Mouse (Mus musculus): ENCODE measurements around the gene Mthfsl. TPM values are rescaled to one million over a fixed set of nuclear protein-coding genes. Genes with fewer than 3 reads are reported as not detected.
"Not testable (repeated sequence)": the region's sequence is repeated elsewhere in the genome, so short reads cannot be mapped to it uniquely, and the experiment has no call there.

The Mthfsl gene
- polyA plus RNA-seq, 1 experiment from 2014 or later = 57.9 TPM

DNA sequence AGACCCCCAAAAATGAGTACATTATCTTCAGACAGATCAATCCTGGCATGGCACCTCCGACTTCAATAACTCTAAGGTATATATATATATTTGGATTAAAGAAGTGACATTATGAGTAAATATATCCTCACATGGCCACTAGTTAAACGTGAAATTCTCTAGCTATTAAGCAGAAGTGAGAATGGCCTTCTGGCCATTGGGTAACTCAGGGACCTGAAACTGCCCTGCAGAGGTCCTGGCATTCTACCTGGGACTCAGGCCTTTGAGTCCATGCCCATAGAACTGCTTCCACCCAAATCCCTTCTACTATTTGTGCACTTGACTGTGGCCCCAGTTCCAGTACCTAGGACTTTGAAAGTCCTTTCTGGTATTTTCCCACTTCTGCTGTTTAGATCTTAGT is 28.8 kb downstream of the Mthfsl start:
- not testable (repeated sequence) for DNase-seq (ENCODE audit: low spot score)

DNA sequence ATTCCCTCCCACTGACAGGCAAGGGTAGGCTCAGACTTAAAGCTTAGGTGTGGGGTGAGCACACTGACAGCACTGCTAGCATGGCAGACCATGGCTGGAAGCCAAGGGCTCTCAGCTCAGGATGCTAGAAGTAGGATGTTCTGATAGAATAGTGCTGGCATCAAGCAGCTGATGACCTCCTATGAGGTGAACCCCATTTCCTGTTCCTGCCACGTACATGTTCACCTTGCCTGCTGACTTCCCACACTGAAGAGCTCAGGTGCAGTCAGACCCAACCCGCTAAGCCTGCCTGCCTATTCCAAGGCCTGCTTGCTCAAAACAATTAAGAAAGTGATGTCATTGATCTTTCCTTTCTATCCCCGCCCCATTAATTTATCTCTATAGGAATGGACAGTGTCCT is 30.6 kb downstream of the Mthfsl start:
- DNase-seq (ENCODE audit: low spot score) = not testable (repeated sequence)

DNA sequence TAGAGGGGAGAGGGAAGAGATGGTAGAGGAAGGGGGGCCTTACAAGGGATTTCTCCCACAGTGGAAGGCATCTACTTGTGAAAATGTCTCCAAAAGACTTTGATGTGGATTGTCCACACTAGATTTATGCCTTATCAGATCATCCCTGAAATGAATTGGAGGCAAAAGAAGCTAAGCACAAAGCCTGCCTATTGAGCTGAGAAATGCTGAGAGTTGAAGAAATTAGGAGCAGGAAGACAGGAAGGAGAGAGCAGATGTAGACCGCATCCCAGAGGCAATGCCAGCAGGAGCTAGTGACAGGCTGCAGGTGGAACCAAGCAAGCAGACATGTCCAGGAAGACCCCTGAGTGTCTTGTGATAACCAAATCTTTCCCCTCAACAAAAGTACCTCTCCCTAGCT is 33.4 kb downstream of the Mthfsl start:
- DNase-seq (ENCODE audit: low spot score) = not testable (repeated sequence)

DNA sequence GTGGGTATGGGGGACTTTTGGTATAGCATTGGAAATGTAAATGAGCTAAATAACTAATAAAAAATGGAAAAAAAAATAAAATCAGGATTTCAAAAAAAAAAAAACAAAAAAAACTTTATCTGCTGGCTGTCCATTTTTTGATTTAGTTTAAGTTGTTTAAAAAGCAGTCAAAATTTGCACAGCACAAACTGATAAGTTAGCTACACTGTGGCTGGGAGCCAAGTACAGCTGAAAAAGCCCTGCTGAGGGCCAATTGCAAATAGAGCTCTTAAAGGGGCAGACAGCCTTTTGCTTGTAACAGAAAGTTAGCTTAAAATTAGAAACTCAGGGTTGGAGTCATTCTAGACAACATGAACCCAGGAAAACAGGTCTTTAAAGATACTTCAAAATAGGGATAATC is 61.8 kb downstream of the Mthfsl start:
- not testable (repeated sequence) for DNase-seq (ENCODE audit: low spot score)

DNA sequence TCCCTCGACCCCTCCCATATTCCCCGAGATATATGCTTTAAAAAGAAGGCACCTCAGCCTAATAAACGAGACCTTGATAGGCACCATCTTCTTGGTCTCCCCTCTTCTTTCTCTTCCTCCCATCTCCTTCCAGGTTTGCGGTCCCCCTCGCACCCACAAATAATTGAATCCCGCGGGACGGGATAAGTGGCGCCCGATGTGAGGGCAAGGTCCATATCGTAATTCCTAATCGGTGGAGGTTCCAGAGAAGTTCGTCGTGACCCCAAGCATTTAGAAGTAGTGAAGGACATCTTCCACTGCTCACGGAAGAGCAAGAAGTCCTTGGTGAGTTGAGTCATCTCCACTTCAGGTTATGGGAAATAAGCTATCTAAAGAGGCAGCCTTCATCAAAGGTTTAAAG is 69.4 kb downstream of the Mthfsl start:
- DNase-seq (ENCODE audit: low spot score) = not testable (repeated sequence)

Other genes starting within 250 kb of the Mthfsl start
- 114 and 132 TPM in 2 replicates for gene Syncrip, start 237.7 kb downstream of the Mthfsl start, polyA plus RNA-seq (2015; fragmentation: Nextera tagmentation; extraction: Ambion mirVana)
- gene Zfp949, start 172.3 kb downstream of the Mthfsl start, polyA plus RNA-seq (2015; fragmentation: Nextera tagmentation; extraction: Ambion mirVana) = 8.4 and 10.4 TPM in 2 replicates
- gene Trim43a, start 139.4 kb downstream of the Mthfsl start, polyA plus RNA-seq (2015; fragmentation: Nextera tagmentation; extraction: Ambion mirVana) = 0.06 and 0.07 TPM in 2 replicates
- 37.1 and 40.2 TPM in 2 replicates for gene Bcl2a1d, start 11.6 kb upstream of the Mthfsl start, polyA plus RNA-seq (2015; fragmentation: Nextera tagmentation; extraction: Ambion mirVana)
- gene Trim43c, start 118.9 kb upstream of the Mthfsl start, polyA plus RNA-seq (2015; fragmentation: Nextera tagmentation; extraction: Ambion mirVana) = 0.10 and 0.21 TPM in 2 replicates
- 14.4 and 14.5 TPM in 2 replicates for gene Bcl2a1a, start 236.6 kb upstream of the Mthfsl start, polyA plus RNA-seq (2015; fragmentation: Nextera tagmentation; extraction: Ambion mirVana)